Mouse (Mus musculus) liver, embryonic 14.5 days (tissue): ENCODE data around the gene Arid1b.

Source experiments
- CTCF ChIP-seq: IDR thresholded peaks from 2 replicates; pipeline ENCODE4 v1.5.1; 2016; ENCODE audit warnings: antibody characterized with exemption, low read depth, control low read depth
- EP300 ChIP-seq: IDR thresholded peaks from 2 replicates; pipeline ENCODE4 v1.6.1; 2016; ENCODE audit warnings: antibody characterized with exemption, low read depth

DNA sequence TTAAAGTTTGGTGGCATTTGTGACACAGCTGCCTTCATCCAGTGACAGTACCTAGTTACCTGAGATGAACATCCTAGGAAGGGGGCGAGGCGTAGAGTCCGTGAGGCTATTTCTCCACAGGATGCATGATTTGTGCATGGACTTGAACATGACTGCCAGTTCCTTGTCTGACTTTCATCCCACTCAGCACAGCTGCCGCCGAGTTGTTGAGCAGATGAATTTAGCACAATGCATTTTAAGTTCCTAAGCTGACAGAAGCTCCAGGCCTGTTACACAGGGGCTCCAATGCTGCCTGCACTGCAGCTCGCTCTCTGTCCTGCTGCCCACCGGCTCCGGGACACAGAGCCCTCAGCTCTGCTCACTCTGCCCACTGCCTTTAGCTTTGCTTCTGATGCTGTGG is 181.4 kb downstream of the Arid1b start:
- TF ChIP-seq CTCF: no peak
- TF ChIP-seq EP300: no peak
